24 mouse cellular contexts compared by ENCODE assay signal in genomic region chr2:26439671-26440070, GRCm38 (mm10). TPM values are rescaled to one million over a fixed set of nuclear protein-coding genes. Genes with fewer than 3 reads are reported as not detected.
DNase-seq lines count a peak whose midpoint lies in the region; ATAC-seq and TF ChIP-seq lines count a peak whose summit lies in the region.
"Had no signal": no experiment of that assay in that cellular context is flagged by ENCODE, and none has a peak within 500 bp of the region (broad histone marks: within the 10 kb centered on the region; RNA-seq: fewer than 3 reads in every experiment).

No protein-coding gene starts in this region.

- no peak overlapping the region for H3K4me3 ChIP-seq in gastrocnemius, adult 2 months
- H3K4me3 ChIP-seq in hindbrain, embryonic 13.5 days: no peak overlapping the region
- no peak overlapping the region for H3K4me3 ChIP-seq in hindbrain, embryonic 12.5 days
- no peak overlapping the region for H3K4me3 ChIP-seq in neural tube, embryonic 11.5 days (ENCODE audit: low read depth, low read length)
- H3K4me3 ChIP-seq: embryonic facial prominence, embryonic 12.5 days; embryonic facial prominence, embryonic 15.5 days; erythroblast, embryonic 14.5 days; forebrain, embryonic 10.5 days; forebrain, embryonic 12.5 days had no signal

- intact Hi-C loops in gastrocnemius, adult 2 months (cut with DNase I): loop anchor here (5.0 kb wide), 1 partner anchor 32 kb away; the partner anchor contains the start of gene Inpp5e
- intact Hi-C loops in gastrocnemius, postnatal 36 days (cut with DNase I): no loop called here

- H3K27ac ChIP-seq in gastrocnemius, adult 2 months: peak overlapping the region; percentile 99; the same call in 1 of the 2 replicates
- no peak overlapping the region for H3K27ac ChIP-seq in hindbrain, embryonic 13.5 days
- no peak overlapping the region for H3K27ac ChIP-seq in hindbrain, embryonic 12.5 days
- H3K27ac ChIP-seq in neural tube, embryonic 11.5 days (ENCODE audit: low read depth, low read length): no peak overlapping the region
- H3K27ac ChIP-seq: embryonic facial prominence, embryonic 12.5 days; embryonic facial prominence, embryonic 15.5 days; forebrain, embryonic 10.5 days; forebrain, embryonic 12.5 days had no signal

- WGBS in hindbrain, embryonic 13.5 days: 96% methylated on average over 6 of the region's 6 CpGs
- WGBS in hindbrain, embryonic 12.5 days: 94% methylated on average over 6 of the region's 6 CpGs
- WGBS in neural tube, embryonic 11.5 days: 90% methylated on average over 6 of the region's 6 CpGs

- H3K36me3 ChIP-seq in hindbrain, embryonic 13.5 days: peaks cover 62% of the 10 kb centered on the region
- H3K36me3 ChIP-seq in hindbrain, embryonic 12.5 days: peaks cover 63% of the 10 kb centered on the region
- peaks cover 17% of the 10 kb centered on the region for H3K36me3 ChIP-seq in neural tube, embryonic 11.5 days (ENCODE audit: control insufficient read depth, insufficient read depth, low read length)

- H3K4me2 ChIP-seq in hindbrain, embryonic 13.5 days: no peak overlapping the region
- no peak overlapping the region for H3K4me2 ChIP-seq in hindbrain, embryonic 12.5 days (replicated peaks)
- no peak overlapping the region for H3K4me2 ChIP-seq in neural tube, embryonic 11.5 days (ENCODE audit: low read depth)
- H3K4me2 ChIP-seq: embryonic facial prominence, embryonic 12.5 days; embryonic facial prominence, embryonic 15.5 days; forebrain, embryonic 12.5 days had no signal

- no peaks in the 10 kb centered on the region for H3K27me3 ChIP-seq in hindbrain, embryonic 13.5 days
- H3K27me3 ChIP-seq in hindbrain, embryonic 12.5 days: no peaks in the 10 kb centered on the region
- no peaks in the 10 kb centered on the region for H3K27me3 ChIP-seq in neural tube, embryonic 11.5 days (ENCODE audit: control insufficient read depth, insufficient read depth, low read length)
- H3K27me3 ChIP-seq: embryonic facial prominence, embryonic 12.5 days; embryonic facial prominence, embryonic 15.5 days; forebrain, embryonic 12.5 days had no signal

- peaks cover 43% of the 10 kb centered on the region for H3K4me1 ChIP-seq in hindbrain, embryonic 13.5 days (replicated peaks)
- H3K4me1 ChIP-seq in hindbrain, embryonic 12.5 days: peaks cover 29% of the 10 kb centered on the region
- peaks cover 7% of the 10 kb centered on the region for H3K4me1 ChIP-seq in neural tube, embryonic 11.5 days (ENCODE audit: control insufficient read depth, insufficient read depth, low read length)

- no peak for TF ChIP-seq CTCF in gastrocnemius, adult 2 months (IDR thresholded peaks at IDR 0.05)

- DNase-seq in gastrocnemius, adult 2 months: no peak
- DNase-seq in gastrocnemius, postnatal 36 days: no peak
- peak; percentile 4 for DNase-seq in neural tube, embryonic 11.5 days (ENCODE audit: low spot score)
- no peak for DNase-seq in neural tube, embryonic 10.5 days (ENCODE audit: extremely low spot score, low spot score)
- no peak for DNase-seq in frontal cortex, adult 2 months (ENCODE audit: extremely low spot score in 1 of 2, low spot score in 1 of 2)
- DNase-seq: adrenal gland, adult 2 months; adrenal gland, postnatal 10 days; adrenal gland, postnatal 25 days; cerebellum, adult 11 months; cerebellum, adult 18-20 months; cerebellum, adult 8-10 months; cerebellum, adult 9-11 months; cerebellum, postnatal 14 days; cerebellum, postnatal 36 days; embryo, embryonic 11 days had no signal

- no peak for ATAC-seq in hindbrain, embryonic 13.5 days (ENCODE audit: low FRiP score)
- no peak for ATAC-seq in hindbrain, embryonic 12.5 days (ENCODE audit: low FRiP score)
- ATAC-seq in neural tube, embryonic 11.5 days (ENCODE audit: insufficient read depth, low FRiP score, low TSS enrichment): no peak
- ATAC-seq: forebrain, embryonic 14.5 days; forebrain, embryonic 16.5 days had no signal

- 0 out of 2 replicates have a peak overlapping the region, but pooled peaks have one; percentile 29 for H3K9ac ChIP-seq in hindbrain, embryonic 13.5 days
- no peak overlapping the region for H3K9ac ChIP-seq in hindbrain, embryonic 12.5 days
- no peak overlapping the region for H3K9ac ChIP-seq in neural tube, embryonic 11.5 days (ENCODE audit: low read length)
- H3K9ac ChIP-seq: embryonic facial prominence, embryonic 12.5 days; embryonic facial prominence, embryonic 15.5 days had no signal

- H3K9me3 ChIP-seq in hindbrain, embryonic 13.5 days: no peaks in the 10 kb centered on the region
- no peaks in the 10 kb centered on the region for H3K9me3 ChIP-seq in hindbrain, embryonic 12.5 days (replicated peaks)
- H3K9me3 ChIP-seq in neural tube, embryonic 11.5 days (ENCODE audit: control insufficient read depth, low read length): no peaks in the 10 kb centered on the region
- H3K9me3 ChIP-seq: embryonic facial prominence, embryonic 12.5 days; embryonic facial prominence, embryonic 15.5 days; forebrain, embryonic 10.5 days; forebrain, embryonic 12.5 days had no signal

RNA-seq across cellular contexts. Expression of gene Sec16a, which starts 5.3 kb away (rescaled TPM):
- 10 to 100 TPM; 27.2 to 30.4 TPM for total RNA-seq in gastrocnemius, adult 2 months (2021)
- 10 to 100 TPM; 21.0 to 23.9 TPM for total RNA-seq in gastrocnemius, postnatal 36 days (2021)
- polyA plus RNA-seq in hindbrain, embryonic 13.5 days (2015; fragmentation: Nextera tagmentation; extraction: Ambion mirVana): 18.3 and 18.5 TPM in 2 replicates
- polyA plus RNA-seq in hindbrain, embryonic 12.5 days (2016; fragmentation: Nextera tagmentation; extraction: Ambion mirVana): 32.3 and 35.3 TPM in 2 replicates
- 40.2 and 40.5 TPM in 2 replicates for polyA plus RNA-seq in neural tube, embryonic 11.5 days (2014; fragmentation: Nextera tagmentation; extraction: Ambion mirVana)
- 30.8 and 36.1 TPM in 2 replicates for polyA plus RNA-seq in frontal cortex, adult 2 months (2012; rRNA removed)

RNA-seq across cellular contexts. Expression of gene Inpp5e, which starts 30.7 kb away (rescaled TPM):
- total RNA-seq in gastrocnemius, adult 2 months (2021): 1 to 10 TPM; 7.9 to 9.3 TPM
- 1 to 10 TPM; 7.4 TPM for total RNA-seq in gastrocnemius, postnatal 36 days (2021)
- polyA plus RNA-seq in hindbrain, embryonic 13.5 days (2015; fragmentation: Nextera tagmentation; extraction: Ambion mirVana): 24.9 and 27.0 TPM in 2 replicates
- 31.4 and 35.4 TPM in 2 replicates for polyA plus RNA-seq in hindbrain, embryonic 12.5 days (2016; fragmentation: Nextera tagmentation; extraction: Ambion mirVana)
- 25.4 and 26.2 TPM in 2 replicates for polyA plus RNA-seq in neural tube, embryonic 11.5 days (2014; fragmentation: Nextera tagmentation; extraction: Ambion mirVana)
- 26.6 and 31.6 TPM in 2 replicates for polyA plus RNA-seq in frontal cortex, adult 2 months (2012; rRNA removed)

RNA-seq across cellular contexts. Expression of gene Pmpca, which starts 50.5 kb away (rescaled TPM):
- 100 to 1,000 TPM; 133 to 141 TPM for total RNA-seq in gastrocnemius, adult 2 months (2021)
- 100 to 1,000 TPM; 137 TPM for total RNA-seq in gastrocnemius, postnatal 36 days (2021)
- 94.3 and 95.6 TPM in 2 replicates for polyA plus RNA-seq in hindbrain, embryonic 13.5 days (2015; fragmentation: Nextera tagmentation; extraction: Ambion mirVana)
- 107 and 110 TPM in 2 replicates for polyA plus RNA-seq in hindbrain, embryonic 12.5 days (2016; fragmentation: Nextera tagmentation; extraction: Ambion mirVana)
- 113 and 117 TPM in 2 replicates for polyA plus RNA-seq in neural tube, embryonic 11.5 days (2014; fragmentation: Nextera tagmentation; extraction: Ambion mirVana)
- 104 and 106 TPM in 2 replicates for polyA plus RNA-seq in frontal cortex, adult 2 months (2012; rRNA removed)

RNA-seq across cellular contexts. Expression of gene Entr1, which starts 50.6 kb away (rescaled TPM):
- 10 to 100 TPM; 25.2 to 33.1 TPM for total RNA-seq in gastrocnemius, adult 2 months (2021)
- total RNA-seq in gastrocnemius, postnatal 36 days (2021): 10 to 100 TPM; 22.5 to 24.0 TPM
- 154 and 162 TPM in 2 replicates for polyA plus RNA-seq in hindbrain, embryonic 13.5 days (2015; fragmentation: Nextera tagmentation; extraction: Ambion mirVana)
- 179 and 188 TPM in 2 replicates for polyA plus RNA-seq in hindbrain, embryonic 12.5 days (2016; fragmentation: Nextera tagmentation; extraction: Ambion mirVana)
- polyA plus RNA-seq in neural tube, embryonic 11.5 days (2014; fragmentation: Nextera tagmentation; extraction: Ambion mirVana): 126 and 145 TPM in 2 replicates
- polyA plus RNA-seq in frontal cortex, adult 2 months (2012; rRNA removed): 291 and 306 TPM in 2 replicates

RNA-seq across cellular contexts. Expression of gene Snapc4, which starts 59.2 kb away (rescaled TPM):
- 1 to 10 TPM; 7.5 to 8.6 TPM for total RNA-seq in gastrocnemius, adult 2 months (2021)
- 1 to 10 TPM; 3.7 to 9.0 TPM for total RNA-seq in gastrocnemius, postnatal 36 days (2021)
- polyA plus RNA-seq in hindbrain, embryonic 13.5 days (2015; fragmentation: Nextera tagmentation; extraction: Ambion mirVana): 27.8 and 35.2 TPM in 2 replicates
- polyA plus RNA-seq in hindbrain, embryonic 12.5 days (2016; fragmentation: Nextera tagmentation; extraction: Ambion mirVana): 36.2 and 37.3 TPM in 2 replicates
- 26.5 and 26.9 TPM in 2 replicates for polyA plus RNA-seq in neural tube, embryonic 11.5 days (2014; fragmentation: Nextera tagmentation; extraction: Ambion mirVana)
- 65.9 and 80.2 TPM in 2 replicates for polyA plus RNA-seq in frontal cortex, adult 2 months (2012; rRNA removed)
